In the genomic region with DNA sequence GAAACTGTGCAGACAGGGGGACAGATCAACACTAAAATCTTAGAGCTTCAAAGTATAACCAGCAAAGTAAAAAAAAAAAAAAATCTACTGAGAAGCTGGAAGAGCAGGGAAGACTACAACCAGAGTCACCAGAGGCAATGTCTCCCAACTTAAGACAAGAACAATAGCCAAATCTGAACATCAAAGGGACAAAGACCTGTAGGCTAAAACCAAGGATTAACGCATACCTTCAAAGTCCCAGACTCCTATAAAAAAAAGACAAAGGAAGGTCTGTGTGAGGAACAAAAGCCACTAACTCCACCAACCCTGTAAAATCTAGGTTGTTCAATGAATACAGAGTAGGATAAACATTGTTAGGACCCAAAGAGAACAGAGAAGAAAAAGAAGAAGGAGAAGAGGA, we compare ENCODE assay signal across 40 mouse cellular contexts. TPM values are rescaled to one million over a fixed set of nuclear protein-coding genes. Genes with fewer than 3 reads are reported as not detected.
"Had no signal": no experiment of that assay in that cellular context is flagged by ENCODE, and none has a peak within 500 bp of the region (broad histone marks: within the 10 kb centered on the region; RNA-seq: fewer than 3 reads in every experiment).

No protein-coding gene starts in this region.

- H3K9me3 ChIP-seq: heart, embryonic 15.5 days; hindbrain, embryonic 13.5 days; hindbrain, embryonic 15.5 days; kidney, embryonic 15.5 days; limb, embryonic 10.5 days; liver, embryonic 13.5 days; liver, embryonic 15.5 days had no signal

- H3K9ac ChIP-seq: heart, embryonic 13.5 days; heart, embryonic 15.5 days; hindbrain, embryonic 13.5 days; hindbrain, embryonic 15.5 days; kidney, embryonic 15.5 days; limb, embryonic 12.5 days; liver, embryonic 13.5 days; liver, embryonic 15.5 days had no signal

- DNase-seq: gastrocnemius, postnatal 14 days; gastrocnemius, postnatal 36 days; heart, adult 11 months; heart, adult 2 months; heart, postnatal 14 days; heart, postnatal 36 days; kidney, adult 11 months; kidney, adult 2 months; kidney, adult 9 months; kidney, postnatal 14 days; kidney, postnatal 36 days; liver; liver, embryonic 13.5 days had no signal

- H3K27ac ChIP-seq: heart, adult 2 months; heart, embryonic 13.5 days; heart, embryonic 15.5 days; hindbrain, embryonic 13.5 days; hindbrain, embryonic 15.5 days; hindbrain, postnatal 0 days; kidney, embryonic 15.5 days; kidney, postnatal 0 days; left cerebral cortex, adult 2 months; limb, embryonic 10.5 days; limb, embryonic 12.5 days; liver, embryonic 13.5 days; liver, embryonic 15.5 days had no signal

- H3K36me3 ChIP-seq: hindbrain, embryonic 15.5 days; liver, embryonic 15.5 days had no signal

- H3K4me1 ChIP-seq: heart, embryonic 13.5 days; heart, embryonic 15.5 days; kidney, embryonic 15.5 days; limb, embryonic 10.5 days; limb, embryonic 12.5 days; liver, embryonic 13.5 days; liver, embryonic 15.5 days had no signal

- H3K4me3 ChIP-seq: heart, adult 2 months; heart, embryonic 13.5 days; heart, embryonic 15.5 days; hindbrain, embryonic 13.5 days; hindbrain, embryonic 15.5 days; kidney, embryonic 15.5 days; left cerebral cortex, adult 2 months; limb, embryonic 10.5 days; limb, embryonic 12.5 days; liver, embryonic 13.5 days; liver, embryonic 15.5 days had no signal

RNA-seq across cellular contexts. Expression of a gene that starts 23.7 kb away (rescaled TPM):
- total RNA-seq: gastrocnemius, adult 18-20 months; gastrocnemius, adult 8-10 months; gastrocnemius, postnatal 14 days; gastrocnemius, postnatal 36 days; heart, adult 2 months; heart, postnatal 14 days; heart, postnatal 36 days; hematopoietic stem cell, adult 5-6 weeks; hindbrain, postnatal 0 days; layer of hippocampus, adult 18-20 months; layer of hippocampus, postnatal 10 days; layer of hippocampus, postnatal 25 days; left cerebral cortex, adult 2 months; left cerebral cortex, postnatal 14 days; left cerebral cortex, postnatal 36 days had no signal
- polyA plus RNA-seq: heart, adult 2 months; heart, embryonic 11.5 days; heart, embryonic 13.5 days; heart, embryonic 15.5 days; heart, postnatal 0 days; hindbrain, embryonic 11.5 days; hindbrain, embryonic 13.5 days; hindbrain, embryonic 15.5 days; hindbrain, postnatal 0 days; intestine, embryonic 14.5 days; intestine, embryonic 16.5 days; kidney, embryonic 15.5 days; kidney, postnatal 0 days; large intestine, adult 2 months; limb, embryonic 10.5 days; limb, embryonic 12.5 days; limb, embryonic 14.5 days; liver, embryonic 11.5 days; liver, embryonic 13.5 days; liver, embryonic 15.5 days had no signal
